Mouse (Mus musculus): ENCODE data around the gene Fasn.

- TF ChIP-seq CTCF (IDR thresholded peaks at IDR 0.05; ENCODE audit: control insufficient read depth, insufficient read depth, insufficient read length) (no peak), MAX (IDR thresholded peaks at IDR 0.05) (no peak)
Measured at GRCm38 (mm10) chr11:120853158-120853557, 28.8 kb upstream of the Fasn start.

All from C2C12 (cell line).